Mouse (Mus musculus) MEL (cell line): ENCODE measurements around the gene Usp44. TPM values are rescaled to one million over a fixed set of nuclear protein-coding genes. Genes with fewer than 3 reads are reported as not detected.

Experiments
- DNase-seq: peaks from one replicate; pipeline ENCODE4 v3.0.0; 2011; ENCODE audit warnings: low read depth, low spot score
- H3K27ac ChIP-seq: 2 replicates; pipeline ENCODE4 v1.5.1; 2012; ENCODE audit warnings: low read depth, mild to moderate bottlenecking, control low read depth, low read length, moderate library complexity; ENCODE audit not compliant: control insufficient read depth
- H3K27me3 ChIP-seq, 2 experiments: fragments of 150-350 bp in 1 of 2; sonication (generic) in 1 of 2; 2 replicates each; pipeline ENCODE4 v1.6.1; 2012; ENCODE audit warnings: low read length in 2 of 2, mild to moderate bottlenecking in 2 of 2, improper control_type of control experiment in 1 of 2, moderate library complexity in 1 of 2; ENCODE audit not compliant: insufficient read depth in 2 of 2, control insufficient read depth in 1 of 2
- H3K36me3 ChIP-seq, 2 experiments: 2 replicates each; pipeline ENCODE4 v1.6.1; 2012 to 2014; ENCODE audit warnings: low read length in 2 of 2, improper control_type of control experiment in 1 of 2, inconsistent platforms in 1 of 2, mild to moderate bottlenecking in 1 of 2; ENCODE audit not compliant: insufficient read depth in 2 of 2, control insufficient read depth in 1 of 2
- H3K4me1 ChIP-seq, 2 experiments: fragments of 150-350 bp in 1 of 2; sonication (generic) in 1 of 2; 2 replicates each; pipeline ENCODE4 v1.6.1; 2012; ENCODE audit warnings: low read length in 2 of 2, improper control_type of control experiment in 1 of 2, mild to moderate bottlenecking in 1 of 2; ENCODE audit not compliant: insufficient read depth in 2 of 2, control insufficient read depth in 1 of 2
- H3K4me3 ChIP-seq, 2 experiments: fragments of 150-350 bp in 1 of 2; sonication (generic) in 1 of 2; 2 replicates each; pipeline ENCODE4 v1.5.1; 2012; ENCODE audit warnings: low read depth in 2 of 2, low read length in 2 of 2, mild to moderate bottlenecking in 2 of 2, moderate library complexity in 2 of 2, control low read depth in 1 of 2, improper control_type of control experiment in 1 of 2; ENCODE audit not compliant: control insufficient read depth in 1 of 2, insufficient read depth in 1 of 2
- H3K79me2 ChIP-seq: 2 replicates; pipeline ENCODE4 v1.6.1; 2012; ENCODE audit warnings: mild to moderate bottlenecking, low read length, moderate library complexity; ENCODE audit not compliant: control insufficient read depth, poor library complexity, insufficient read depth
- H3K9ac ChIP-seq: 2 replicates; pipeline ENCODE4 v1.6.1; 2012; ENCODE audit warnings: low read depth, mild to moderate bottlenecking, control low read depth, low read length, moderate library complexity; ENCODE audit not compliant: control insufficient read depth, poor library complexity, severe bottlenecking
- H3K9me3 ChIP-seq: fragments of 150-350 bp; sonication (generic); replicated peaks from 2 replicates; pipeline ENCODE4 v1.6.1; 2012; ENCODE audit warnings: mild to moderate bottlenecking, low read length, improper control_type of control experiment, moderate library complexity; ENCODE audit not compliant: insufficient read depth
- CHD1 ChIP-seq: IDR thresholded peaks from 2 replicates; pipeline ENCODE4 v1.6.1; 2012; ENCODE audit warnings: low read depth, mild to moderate bottlenecking, inconsistent platforms, low read length, improper control_type of control experiment
- CTCF ChIP-seq, 3 experiments: IDR thresholded peaks in 2 of 3; conservative IDR thresholded peaks in 1 of 3; 2 replicates each; pipeline ENCODE4 v1.5.1; 2011 to 2012; ENCODE audit warnings: low read length in 3 of 3, low read depth in 2 of 3, mild to moderate bottlenecking in 2 of 3, improper control_type of control experiment in 1 of 3, inconsistent platforms in 1 of 3, mixed read lengths in 1 of 3, moderate library complexity in 1 of 3; ENCODE audit not compliant: control insufficient read depth in 1 of 3, insufficient read depth in 1 of 3, poor library complexity in 1 of 3, severe bottlenecking in 1 of 3
- E2F4 ChIP-seq: IDR thresholded peaks from 2 replicates; pipeline ENCODE4 v1.6.1; 2011; ENCODE audit warnings: low read depth, low read length, improper control_type of control experiment, borderline replicate concordance
- ELF1 ChIP-seq: IDR thresholded peaks from 2 replicates; pipeline ENCODE4 v1.6.1; 2014; ENCODE audit warnings: low read depth, mild to moderate bottlenecking, inconsistent platforms, low read length, improper control_type of control experiment, moderate library complexity
- EP300 ChIP-seq, 2 experiments: IDR thresholded peaks; 2 replicates each; pipeline ENCODE4 v1.6.1; 2011; ENCODE audit warnings: improper control_type of control experiment in 2 of 2, low read length in 2 of 2, low read depth in 1 of 2, mild to moderate bottlenecking in 1 of 2
- ETS1 ChIP-seq: IDR thresholded peaks from 2 replicates; pipeline ENCODE4 v1.6.1; 2012; ENCODE audit warnings: low read depth, mild to moderate bottlenecking, inconsistent platforms, low read length, improper control_type of control experiment, moderate library complexity
- GATA1 ChIP-seq: IDR thresholded peaks from 2 replicates; pipeline ENCODE4 v1.6.1; 2011; ENCODE audit warnings: low read depth, low read length, improper control_type of control experiment
- HCFC1 ChIP-seq: IDR thresholded peaks from 2 replicates; pipeline ENCODE4 v1.6.1; 2012; ENCODE audit warnings: low read depth, mild to moderate bottlenecking, inconsistent platforms, low read length, improper control_type of control experiment, moderate library complexity
- JUND ChIP-seq: IDR thresholded peaks from 2 replicates; pipeline ENCODE4 v1.6.1; 2011; ENCODE audit warnings: low read depth, mild to moderate bottlenecking, improper control_type of control experiment, low read length
- KAT2A ChIP-seq: conservative IDR thresholded peaks from 2 replicates; pipeline ENCODE4 v1.6.1; 2012; ENCODE audit warnings: low read depth, low read length, improper control_type of control experiment, inconsistent platforms
- MAX ChIP-seq: IDR thresholded peaks from 2 replicates; pipeline ENCODE4 v1.6.1; 2011; ENCODE audit warnings: low read length, improper control_type of control experiment
- MXI1 ChIP-seq: IDR thresholded peaks from 2 replicates; pipeline ENCODE4 v1.6.1; 2011; ENCODE audit warnings: mild to moderate bottlenecking, low read depth, low read length, improper control_type of control experiment
- MYC ChIP-seq: IDR thresholded peaks from 2 replicates; pipeline ENCODE4 v1.6.1; 2011; ENCODE audit warnings: low read depth, mild to moderate bottlenecking, low read length, improper control_type of control experiment, moderate library complexity
- NELFE ChIP-seq: IDR thresholded peaks from 2 replicates; pipeline ENCODE4 v1.6.1; 2011; ENCODE audit warnings: low read depth, low read length, improper control_type of control experiment
- NRF1 ChIP-seq: IDR thresholded peaks from 2 replicates; pipeline ENCODE4 v1.6.1; 2014; ENCODE audit warnings: low read depth, mild to moderate bottlenecking, inconsistent platforms, low read length, improper control_type of control experiment, moderate library complexity; ENCODE audit not compliant: poor library complexity, insufficient read depth, severe bottlenecking
- POLR2A ChIP-seq, 2 experiments: IDR thresholded peaks; 2 replicates each; pipeline ENCODE4 v1.6.1; 2011 to 2012; ENCODE audit warnings: low read length in 2 of 2, mild to moderate bottlenecking in 2 of 2, control low read depth in 1 of 2, improper control_type of control experiment in 1 of 2, low read depth in 1 of 2, moderate library complexity in 1 of 2; ENCODE audit not compliant: control insufficient read depth in 1 of 2, insufficient read depth in 1 of 2, poor library complexity in 1 of 2
- POLR2AphosphoS2 ChIP-seq: IDR thresholded peaks from 2 replicates; pipeline ENCODE4 v1.6.1; 2011; ENCODE audit warnings: low read length, improper control_type of control experiment
- POLR2AphosphoS5 ChIP-seq: IDR thresholded peaks from 2 replicates; pipeline ENCODE4 v1.6.1; 2012; ENCODE audit warnings: low read depth, borderline replicate concordance, mild to moderate bottlenecking, inconsistent platforms, low read length, moderate library complexity, mixed read lengths
- RAD21 ChIP-seq: IDR thresholded peaks from 2 replicates; pipeline ENCODE4 v1.6.1; 2011; ENCODE audit warnings: mild to moderate bottlenecking, low read depth, low read length, improper control_type of control experiment
- RCOR1 ChIP-seq: IDR thresholded peaks from 2 replicates; pipeline ENCODE4 v1.6.1; 2012; ENCODE audit warnings: low read depth, mild to moderate bottlenecking, inconsistent platforms, low read length, improper control_type of control experiment
- SMC3 ChIP-seq: IDR thresholded peaks from 2 replicates; pipeline ENCODE4 v1.6.1; 2011; ENCODE audit warnings: low read depth, low read length, improper control_type of control experiment
- TAL1 ChIP-seq: IDR thresholded peaks from 2 replicates; pipeline ENCODE4 v1.6.1; 2012; ENCODE audit warnings: mild to moderate bottlenecking, inconsistent platforms, low read length, moderate library complexity, mixed read lengths
- TBP ChIP-seq: IDR thresholded peaks from 2 replicates; pipeline ENCODE4 v1.8.0; 2011; ENCODE audit warnings: low read depth, low read length, improper control_type of control experiment
- TCF12 ChIP-seq: IDR thresholded peaks from 2 replicates; pipeline ENCODE4 v1.6.1; 2014; ENCODE audit warnings: low read depth, mild to moderate bottlenecking, inconsistent platforms, low read length, improper control_type of control experiment, moderate library complexity
- USF2 ChIP-seq, 2 experiments: IDR thresholded peaks; 2 replicates each; pipeline ENCODE4 v1.6.1; 2011 to 2012; ENCODE audit warnings: improper control_type of control experiment in 2 of 2, low read length in 2 of 2, borderline replicate concordance in 1 of 2, inconsistent platforms in 1 of 2, low read depth in 1 of 2, mild to moderate bottlenecking in 1 of 2; ENCODE audit not compliant: insufficient read depth in 1 of 2
- ZC3H11A ChIP-seq: IDR thresholded peaks from 2 replicates; pipeline ENCODE4 v1.6.1; 2012; ENCODE audit warnings: low read depth, mild to moderate bottlenecking, inconsistent platforms, low read length, improper control_type of control experiment
- ZKSCAN1 ChIP-seq: IDR thresholded peaks from 2 replicates; pipeline ENCODE4 v1.6.1; 2012; ENCODE audit warnings: low read depth, mild to moderate bottlenecking, inconsistent platforms, low read length, improper control_type of control experiment, moderate library complexity
- ZNF384 ChIP-seq: IDR thresholded peaks from 2 replicates; pipeline ENCODE4 v1.6.1; 2012; ENCODE audit warnings: low read depth, mild to moderate bottlenecking, inconsistent platforms, low read length, improper control_type of control experiment
- polyA plus RNA-seq, 2 experiments: library from polyadenylated mRNA; stranded (reverse) in 1 of 2; unstranded in 1 of 2; fragments of >175 nt in 1 of 2; fragments of >200 nt in 1 of 2; gene quantifications; 2 replicates each; pipeline versions ENCODE4 v1.2.1 to v1.2.4; 2012; ENCODE audit warnings: low replicate concordance in 2 of 2, low read depth in 1 of 2; ENCODE audit not compliant: insufficient read length in 2 of 2, insufficient read depth in 1 of 2, missing spikeins in 1 of 2
- total RNA-seq: library from RNA; depleted of rRNA; stranded (reverse); fragments of 300-350 nt; gene quantifications from 2 replicates; pipeline ENCODE4 v1.2.3, GENCODE M21; 2012

Gene Usp44
- total and polyA plus RNA-seq, 3 experiments: 0.12 to 1.4 TPM; not detected in 1

DNA sequence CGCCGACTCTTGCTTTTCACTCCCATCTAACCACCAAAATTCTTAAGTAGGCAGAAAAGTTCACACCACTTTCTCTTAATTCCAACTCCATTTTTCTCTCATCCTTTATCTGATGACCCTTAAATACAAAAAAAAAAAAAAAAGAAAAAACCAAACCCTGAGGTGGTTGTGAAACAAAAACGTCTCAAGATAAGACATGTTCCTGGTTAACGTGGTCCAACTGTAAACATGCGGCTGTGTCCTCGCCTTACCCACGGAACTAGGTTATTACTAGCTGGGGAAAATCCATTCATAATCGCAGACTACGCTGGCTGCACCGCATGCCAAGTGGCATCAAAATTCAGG lies 57.2 kb downstream of the Usp44 start (continued):
- no peak for TF ChIP-seq POLR2AphosphoS2
- TF ChIP-seq CTCF (IDR thresholded peaks at IDR 0.05 in 2 of 3, conservative IDR thresholded peaks at IDR 0.05 in 1 of 3; ENCODE audit: control insufficient read depth in 1 of 3, insufficient read depth in 1 of 3, low read depth in 2 of 3, low read length in 3 of 3, poor library complexity in 1 of 3, severe bottlenecking in 1 of 3): no peak
- TF ChIP-seq KAT2A: no peak
- TF ChIP-seq GATA1: peak; percentile 67
- peak; percentile 45 for TF ChIP-seq ETS1
- no peak for TF ChIP-seq TBP
- no peak for TF ChIP-seq ZC3H11A
- TF ChIP-seq POLR2A (IDR thresholded peaks at IDR 0.05; ENCODE audit: control insufficient read depth in 1 of 2, insufficient read depth in 1 of 2, low read depth in 1 of 2, low read length in 2 of 2, poor library complexity in 1 of 2): no peak
- no peak for TF ChIP-seq HCFC1
- no peak for TF ChIP-seq TAL1
- TF ChIP-seq USF2 (IDR thresholded peaks at IDR 0.05; ENCODE audit: borderline replicate concordance in 1 of 2, insufficient read depth in 1 of 2, low read depth in 1 of 2, low read length in 2 of 2): no peak
- TF ChIP-seq ZKSCAN1: no peak
- TF ChIP-seq, all 39 proteins: peak for 10

DNA sequence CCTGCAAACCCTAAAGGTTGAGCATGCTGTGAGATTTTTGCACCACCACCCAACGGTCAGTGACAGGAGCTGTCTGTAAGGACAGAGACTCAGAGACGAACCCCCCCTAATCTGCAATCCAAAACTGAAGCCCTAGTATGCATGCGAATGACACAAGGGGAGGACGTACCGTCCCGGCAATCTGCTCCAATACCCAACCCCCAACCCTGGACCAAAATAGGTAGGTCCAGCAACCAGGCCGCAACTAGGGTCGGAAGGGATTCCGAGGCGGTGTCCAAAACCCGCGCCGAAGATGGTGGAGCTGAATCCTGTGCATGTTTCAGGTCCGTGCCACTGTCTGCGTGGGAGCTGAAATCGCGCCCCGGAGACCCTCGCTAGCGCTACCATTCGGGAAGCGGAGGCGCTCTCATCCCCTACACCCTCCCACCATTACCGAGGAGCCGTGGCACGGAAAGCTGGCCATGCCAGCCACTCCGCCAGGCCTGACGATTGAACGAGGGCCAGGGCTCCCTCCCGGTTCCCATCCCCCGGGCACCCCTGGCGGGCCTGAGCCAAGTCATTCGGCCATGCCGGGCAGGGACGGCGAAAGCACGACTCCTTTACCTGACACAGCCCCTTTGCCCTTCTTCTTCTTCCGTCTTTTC lies 57.7 kb downstream of the Usp44 start:
- DNase-seq: peak; percentile 63
- Histone ChIP-seq H3K79me2 (peaks cover 51% of the 10 kb centered on the region), H3K27me3 (no peaks in the 10 kb centered on the region), H3K4me3 (peak overlapping the region; percentile 81 to 98), H3K9ac (peak overlapping the region; percentile 98), H3K27ac (peak overlapping the region; percentile 84), H3K36me3 (peaks cover 13 to 51% of the 10 kb centered on the region in 2 experiments), H3K9me3 (no peaks in the 10 kb centered on the region), H3K4me1 (peaks cover 14 to 32% of the 10 kb centered on the region in 2 experiments)
- TF ChIP-seq MYC (peak; percentile 42; the same call in 1 of the 2 replicates), POLR2AphosphoS2 (no peak), POLR2AphosphoS5 (0 out of 2 replicates have a peak, but pooled peaks have one; percentile 61), GATA1 (no peak)

DNA sequence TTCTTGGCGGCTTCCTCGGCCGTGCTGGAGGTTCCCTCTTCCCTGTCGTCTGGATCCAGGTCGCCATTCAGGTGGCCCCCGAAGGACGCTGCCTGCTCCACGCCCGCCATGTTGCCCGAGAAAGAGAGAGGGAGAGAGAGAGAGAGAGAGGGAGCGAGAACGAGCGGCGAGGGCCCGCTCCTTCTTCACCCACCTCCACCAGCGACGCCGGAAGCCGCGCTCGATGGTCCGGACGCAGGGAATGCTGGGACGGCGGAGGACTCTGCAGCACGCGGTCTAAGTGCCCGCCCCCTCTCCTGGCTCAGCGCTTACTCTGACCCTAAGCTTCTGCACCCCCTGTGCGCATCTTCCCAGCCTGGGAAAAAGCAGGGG lies 58.2 kb downstream of the Usp44 start:
- H3K27ac ChIP-seq: peak overlapping the region; percentile 84
- H3K79me2 ChIP-seq: peaks cover 47% of the 10 kb centered on the region
- peak overlapping the region; percentile 81 to 98 for H3K4me3 ChIP-seq
- H3K9me3 ChIP-seq: no peaks in the 10 kb centered on the region
- H3K27me3 ChIP-seq: no peaks in the 10 kb centered on the region
- H3K36me3 ChIP-seq: peaks cover 10 to 46% of the 10 kb centered on the region in 2 experiments
- H3K9ac ChIP-seq: peak overlapping the region; percentile 98
- H3K4me1 ChIP-seq: peaks cover 11 to 30% of the 10 kb centered on the region in 2 experiments
- peak; percentile 94 for DNase-seq
- TF ChIP-seq SMC3 (no peak), ELF1 (peak; percentile 71), ETS1 (no peak), TCF12 (peak; percentile 68), NELFE (peak; percentile 80), RAD21 (no peak), POLR2AphosphoS5 (no peak), TBP (peak; percentile 74), NRF1 (0 out of 2 replicates have a peak, but pooled peaks have one; percentile 31), JUND (no peak), POLR2AphosphoS2 (peak; percentile 76), ZNF384 (no peak; the same call in 1 of the 2 replicates), POLR2A (IDR thresholded peaks at IDR 0.05; ENCODE audit: control insufficient read depth in 1 of 2, insufficient read depth in 1 of 2, low read depth in 1 of 2, low read length in 2 of 2, poor library complexity in 1 of 2) (peak; percentile 68 to 74; a peak in 2 of 4 replicates), ZKSCAN1 (no peak), RCOR1 (no peak), MXI1 (peak; percentile 88), E2F4 (no peak), CHD1 (no peak), EP300 (IDR thresholded peaks at IDR 0.05; ENCODE audit: low read depth in 1 of 2, low read length in 2 of 2) (no peak), TAL1 (no peak), MAX (peak; percentile 96)
